In the genomic region with DNA sequence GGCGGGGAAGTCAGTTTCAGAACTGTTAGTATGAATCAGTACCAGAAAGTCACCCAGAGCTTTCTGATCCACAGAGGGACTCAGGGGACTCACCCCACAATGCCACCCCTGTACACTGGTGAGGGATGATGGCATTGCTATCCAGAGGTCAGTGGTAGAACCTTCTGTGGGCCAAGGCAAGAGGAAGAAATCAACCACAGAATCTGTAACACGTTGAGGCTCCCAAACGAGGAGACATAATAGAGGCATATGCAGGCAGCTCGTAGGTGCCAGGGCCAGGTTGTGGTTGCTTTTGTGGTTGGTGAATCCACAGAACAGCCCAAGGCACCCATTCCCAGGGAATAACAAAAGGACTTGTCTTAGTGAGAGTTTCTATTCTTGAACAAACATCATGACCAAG, we compare ENCODE assay signal across 23 mouse cellular contexts. TPM values are rescaled to one million over a fixed set of nuclear protein-coding genes. Genes with fewer than 3 reads are reported as not detected.
DNase-seq lines count a peak whose midpoint lies in the region; ATAC-seq and TF ChIP-seq lines count a peak whose summit lies in the region.
"Had no signal": no experiment of that assay in that cellular context is flagged by ENCODE, and none has a peak within 500 bp of the region (broad histone marks: within the 10 kb centered on the region; RNA-seq: fewer than 3 reads in every experiment).

No protein-coding gene starts in this region.

- H3K4me1 ChIP-seq in intestine, embryonic 14.5 days (replicated peaks; ENCODE audit: control insufficient read depth, insufficient read depth, low read length), result peaks cover 14% of the 10 kb centered on the region; the same call in 1 of the 2 replicates
- peaks cover 6% of the 10 kb centered on the region for H3K4me1 ChIP-seq in intestine, embryonic 16.5 days (ENCODE audit: control insufficient read depth, insufficient read depth, low read length)
- no peaks in the 10 kb centered on the region for H3K4me1 ChIP-seq in stomach, postnatal 0 days (replicated peaks; ENCODE audit: control insufficient read depth, insufficient read depth)
- H3K4me1 ChIP-seq in lung, postnatal 0 days (ENCODE audit: insufficient read depth, low read depth, low read length), result peaks cover 3% of the 10 kb centered on the region; the same call in 1 of the 2 replicates
- H3K4me1 ChIP-seq: forebrain, embryonic 13.5 days; forebrain, embryonic 15.5 days had no signal

- H3K36me3 ChIP-seq in intestine, embryonic 14.5 days (ENCODE audit: control insufficient read depth, insufficient read depth, low read length), result no peaks in the 10 kb centered on the region
- H3K36me3 ChIP-seq in intestine, embryonic 16.5 days (ENCODE audit: control insufficient read depth, insufficient read depth, low read length), result no peaks in the 10 kb centered on the region
- H3K36me3 ChIP-seq in stomach, postnatal 0 days (ENCODE audit: control insufficient read depth, insufficient read depth, low read length), result no peaks in the 10 kb centered on the region
- H3K36me3 ChIP-seq in lung, postnatal 0 days (ENCODE audit: insufficient read depth, low read length), result no peaks in the 10 kb centered on the region
- H3K36me3 ChIP-seq: embryonic facial prominence, embryonic 10.5 days; embryonic facial prominence, embryonic 12.5 days; forebrain, embryonic 15.5 days; G1E had no signal

- H3K27me3 ChIP-seq in intestine, embryonic 14.5 days (replicated peaks; ENCODE audit: control insufficient read depth, insufficient read depth, low read length), result no peaks in the 10 kb centered on the region
- no peaks in the 10 kb centered on the region for H3K27me3 ChIP-seq in intestine, embryonic 16.5 days (replicated peaks; ENCODE audit: control insufficient read depth, insufficient read depth, low read length)
- H3K27me3 ChIP-seq in stomach, postnatal 0 days (ENCODE audit: control insufficient read depth, insufficient read depth, low read length), result no peaks in the 10 kb centered on the region
- no peaks in the 10 kb centered on the region for H3K27me3 ChIP-seq in lung, postnatal 0 days (replicated peaks; ENCODE audit: insufficient read depth, low read length)
- H3K27me3 ChIP-seq: embryonic facial prominence, embryonic 12.5 days; forebrain, embryonic 13.5 days; forebrain, embryonic 15.5 days; Patski had no signal

- no peak for ATAC-seq in intestine, embryonic 14.5 days (replicated peaks; ENCODE audit: low FRiP score, low TSS enrichment, low read depth)
- ATAC-seq in intestine, embryonic 16.5 days, result no peak
- no peak for ATAC-seq in stomach, postnatal 0 days (ENCODE audit: low FRiP score, low TSS enrichment)
- no peak for ATAC-seq in lung, postnatal 0 days
- ATAC-seq: activated CD4-positive, CD25-positive, alpha-beta regulatory T cell, adult 4 months; CD4-positive, CD25-positive, alpha-beta regulatory T cell, adult 4 months; forebrain, embryonic 13.5 days; forebrain, embryonic 15.5 days; forebrain, postnatal 0 days; Patski had no signal

- no peak overlapping the region for H3K4me3 ChIP-seq in intestine, embryonic 14.5 days (ENCODE audit: low read depth, low read length)
- H3K4me3 ChIP-seq in intestine, embryonic 16.5 days (ENCODE audit: low read length), result no peak overlapping the region
- no peak overlapping the region for H3K4me3 ChIP-seq in stomach, postnatal 0 days (ENCODE audit: low read depth, low read length)
- no peak overlapping the region for H3K4me3 ChIP-seq in lung, postnatal 0 days (ENCODE audit: low read depth, low read length)
- H3K4me3 ChIP-seq: embryonic facial prominence, embryonic 10.5 days; embryonic facial prominence, embryonic 12.5 days; forebrain, embryonic 13.5 days; forebrain, embryonic 15.5 days had no signal

- H3K27ac ChIP-seq in intestine, embryonic 14.5 days (ENCODE audit: low read depth), result no peak overlapping the region
- H3K27ac ChIP-seq in intestine, embryonic 16.5 days (ENCODE audit: low read length), result no peak overlapping the region
- H3K27ac ChIP-seq in stomach, postnatal 0 days (replicated peaks), result no peak overlapping the region
- H3K27ac ChIP-seq in lung, postnatal 0 days (ENCODE audit: low read length), result no peak overlapping the region
- H3K27ac ChIP-seq: embryonic facial prominence, embryonic 10.5 days; embryonic facial prominence, embryonic 12.5 days; forebrain, embryonic 13.5 days; forebrain, embryonic 15.5 days had no signal

- H3K9me3 ChIP-seq in intestine, embryonic 14.5 days (ENCODE audit: control insufficient read depth, low read length), result no peaks in the 10 kb centered on the region
- H3K9me3 ChIP-seq in intestine, embryonic 16.5 days (ENCODE audit: control insufficient read depth, low read length), result no peaks in the 10 kb centered on the region
- no peaks in the 10 kb centered on the region for H3K9me3 ChIP-seq in stomach, postnatal 0 days (ENCODE audit: control insufficient read depth, low read length)
- H3K9me3 ChIP-seq in lung, postnatal 0 days (ENCODE audit: low read length), result no peaks in the 10 kb centered on the region
- H3K9me3 ChIP-seq: embryonic facial prominence, embryonic 10.5 days; embryonic facial prominence, embryonic 12.5 days; forebrain, embryonic 13.5 days; forebrain, embryonic 15.5 days; G1E had no signal

- TF ChIP-seq EP300 in stomach, postnatal 0 days (optimal IDR thresholded peaks at IDR 0.05), result no peak
- TF ChIP-seq EP300 in lung, postnatal 0 days (IDR thresholded peaks at IDR 0.05), result no peak

- no peak overlapping the region for H3K9ac ChIP-seq in intestine, embryonic 14.5 days (ENCODE audit: low read length)
- H3K9ac ChIP-seq in intestine, embryonic 16.5 days (ENCODE audit: low read depth, low read length), result no peak overlapping the region
- no peak overlapping the region for H3K9ac ChIP-seq in stomach, postnatal 0 days (ENCODE audit: low read length)
- H3K9ac ChIP-seq in lung, postnatal 0 days (replicated peaks; ENCODE audit: low read depth), result no peak overlapping the region
- H3K9ac ChIP-seq: embryonic facial prominence, embryonic 12.5 days; forebrain, embryonic 13.5 days; forebrain, embryonic 15.5 days; forebrain, postnatal 0 days had no signal

- TF ChIP-seq CTCF in stomach, postnatal 0 days (IDR thresholded peaks at IDR 0.05; ENCODE audit: low read depth), result no peak
- TF ChIP-seq CTCF in lung, postnatal 0 days (IDR thresholded peaks at IDR 0.05), result no peak

- no peak overlapping the region for H3K4me2 ChIP-seq in intestine, embryonic 14.5 days (ENCODE audit: low read length)
- H3K4me2 ChIP-seq in intestine, embryonic 16.5 days (ENCODE audit: low read depth, low read length), result no peak overlapping the region
- no peak overlapping the region for H3K4me2 ChIP-seq in stomach, postnatal 0 days (replicated peaks; ENCODE audit: low read depth)
- no peak overlapping the region for H3K4me2 ChIP-seq in lung, postnatal 0 days (replicated peaks; ENCODE audit: low read depth, low read length)
- H3K4me2 ChIP-seq: embryonic facial prominence, embryonic 12.5 days; forebrain, embryonic 13.5 days; forebrain, embryonic 15.5 days had no signal

- 94% methylated on average over 4 of the region's 4 CpGs for WGBS in intestine, embryonic 14.5 days
- 91% methylated on average over 4 of the region's 4 CpGs for WGBS in intestine, embryonic 16.5 days
- 87% methylated on average over 4 of the region's 4 CpGs for WGBS in stomach, postnatal 0 days
- 76% methylated on average over 4 of the region's 4 CpGs for WGBS in lung, postnatal 0 days

- peak; percentile 21 for DNase-seq in intestine, embryonic 14.5 days (ENCODE audit: low spot score)
- peak; percentile 24 for DNase-seq in 3134 (ENCODE audit: extremely low read depth, insufficient read length, low spot score)
- DNase-seq in stomach, postnatal 0 days (ENCODE audit: low spot score), result peak; percentile 8
- no peak for DNase-seq in lung, postnatal 0 days (ENCODE audit: low spot score)
- DNase-seq: adrenal gland, adult 8-10 months; adrenal gland, postnatal 14 days; adrenal gland, postnatal 36 days; B cell, adult 2 months; cerebellum, adult 11-12 months; cerebellum, adult 2 months; cerebellum, adult 9-10 months; cerebellum, postnatal 10 days; cerebellum, postnatal 25 days; forebrain, postnatal 0 days had no signal

RNA-seq across cellular contexts. Expression of a gene that starts 22.3 kb away (rescaled TPM):
- 164 and 184 TPM in 2 replicates for polyA plus RNA-seq in intestine, embryonic 14.5 days (2014; fragmentation: Nextera tagmentation; extraction: Ambion mirVana)
- 230 and 262 TPM in 2 replicates for polyA plus RNA-seq in intestine, embryonic 16.5 days (2015; fragmentation: Nextera tagmentation; extraction: Ambion mirVana)
- 145 TPM in 2 replicates for polyA plus RNA-seq in stomach, postnatal 0 days (2015; fragmentation: Nextera tagmentation; extraction: Ambion mirVana)
- polyA plus RNA-seq in lung, postnatal 0 days (2015; fragmentation: Nextera tagmentation; extraction: Ambion mirVana), result 242 and 272 TPM in 2 replicates
- polyA plus RNA-seq: CD4-positive, CD25-positive, alpha-beta regulatory T cell, adult 4 months; G1E had no signal
